Mouse (Mus musculus): ENCODE results near the gene Msantd4. TPM values are rescaled to one million over a fixed set of nuclear protein-coding genes. Genes with fewer than 3 reads are reported as not detected.
"Not testable (repeated sequence)": the region's sequence is repeated elsewhere in the genome, so short reads cannot be mapped to it uniquely, and the experiment has no call there.

Gene Msantd4
- 2.7 and 3.6 TPM in 2 replicates for polyA plus RNA-seq (2012; rRNA removed)

DNA sequence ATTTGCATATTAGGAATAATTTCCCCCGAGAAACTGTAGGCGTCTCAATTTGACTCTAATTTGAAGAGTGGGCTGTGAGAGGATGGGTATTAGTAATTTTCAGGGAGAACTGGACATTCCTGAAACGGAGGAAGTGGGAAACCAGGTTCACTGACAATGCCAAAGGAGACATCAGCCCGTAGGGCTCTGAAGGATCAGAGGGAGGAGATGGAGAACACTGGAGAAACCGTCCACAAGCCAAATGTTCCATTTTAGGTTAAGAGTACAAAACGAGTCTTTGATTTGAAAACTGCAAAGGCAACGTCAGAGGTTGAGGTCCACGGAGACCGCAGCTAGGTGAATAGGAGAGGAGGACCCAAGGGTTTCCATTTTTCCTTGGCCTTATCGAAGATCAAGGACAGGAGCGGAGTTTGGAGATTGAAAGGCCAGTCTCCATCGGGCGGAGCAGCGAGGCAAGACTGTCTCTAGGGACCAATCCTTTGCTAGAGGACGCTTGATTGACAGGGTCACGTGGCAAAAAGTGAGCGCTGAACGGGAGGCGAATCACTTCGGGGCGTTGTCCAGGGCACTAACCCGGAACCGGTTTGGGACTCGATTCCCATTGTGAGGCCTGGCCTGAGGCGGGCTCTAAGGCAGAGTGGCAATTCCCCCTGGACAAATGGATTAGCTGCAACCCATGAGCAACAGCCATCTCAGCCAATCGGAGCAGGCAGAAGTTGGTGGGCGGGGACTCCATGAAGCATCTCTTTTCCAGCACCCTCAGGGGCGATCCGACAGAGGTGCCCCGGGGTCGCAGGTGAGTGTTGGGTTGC is at the start of gene Msantd4:
TSS of gene Msantd4 (plus strand) at position 735 of the 812 bp plus-strand sequence.
- H3K36me3 ChIP-seq (ENCODE audit: control insufficient read depth, insufficient read depth, low read length): no peaks in the 10 kb centered on the region
- peak; percentile 26; the same call in 1 of the 2 replicates for TF ChIP-seq POLR2A (IDR thresholded peaks at IDR 0.05; ENCODE audit: control insufficient read depth, extremely low read depth, insufficient read depth, low read length, poor library complexity)
- TF ChIP-seq CTCF (IDR thresholded peaks at IDR 0.05; ENCODE audit: borderline replicate concordance, control insufficient read depth, extremely low read depth, insufficient read depth, low read length, poor library complexity): peak; percentile 49; the same call in 1 of the 2 replicates
- H3K4me1 ChIP-seq (replicated peaks; ENCODE audit: control insufficient read depth, insufficient read depth, low read length): peaks cover 6% of the 10 kb centered on the region
- H3K27ac ChIP-seq (ENCODE audit: control insufficient read depth, insufficient read depth, low read length): peak within 1 kb of the TSS; percentile 28; the same call in 1 of the 2 replicates
- H3K27me3 ChIP-seq (ENCODE audit: control insufficient read depth, insufficient read depth, low read length): no peaks in the 10 kb centered on the region
- 1% methylated on average over 31 of the region's 31 CpGs for WGBS
- peak; percentile 92 for DNase-seq
- H3K4me3 ChIP-seq (ENCODE audit: control insufficient read depth, insufficient read depth, low read length): peak within 1 kb of the TSS; percentile 69

- TF ChIP-seq CTCF (IDR thresholded peaks at IDR 0.05; ENCODE audit: borderline replicate concordance, control insufficient read depth, extremely low read depth, insufficient read depth, low read length, poor library complexity) (no peak), POLR2A (IDR thresholded peaks at IDR 0.05; ENCODE audit: control insufficient read depth, extremely low read depth, insufficient read depth, low read length, poor library complexity) (no peak)
- no peak overlapping the region for H3K27ac ChIP-seq (ENCODE audit: control insufficient read depth, insufficient read depth, low read length)
- 100% methylated on average over 1 of the region's 1 CpGs for WGBS
- H3K4me3 ChIP-seq (ENCODE audit: control insufficient read depth, insufficient read depth, low read length): no peak overlapping the region
- no peak for DNase-seq
- H3K36me3 ChIP-seq (ENCODE audit: control insufficient read depth, insufficient read depth, low read length): no peaks in the 10 kb centered on the region
- H3K27me3 ChIP-seq (ENCODE audit: control insufficient read depth, insufficient read depth, low read length): no peaks in the 10 kb centered on the region
- H3K4me1 ChIP-seq (replicated peaks; ENCODE audit: control insufficient read depth, insufficient read depth, low read length): no peaks in the 10 kb centered on the region
These were observed 23.2 kb upstream of the Msantd4 start for GRCm38 (mm10) chr9:4353163-4353562.

- no peak for DNase-seq
- H3K36me3 ChIP-seq (ENCODE audit: control insufficient read depth, insufficient read depth, low read length): no peaks in the 10 kb centered on the region
- WGBS: under 1% methylated on average over 15 of the region's 15 CpGs
- no peaks in the 10 kb centered on the region for H3K27me3 ChIP-seq (ENCODE audit: control insufficient read depth, insufficient read depth, low read length)
- peaks cover 6% of the 10 kb centered on the region for H3K4me1 ChIP-seq (replicated peaks; ENCODE audit: control insufficient read depth, insufficient read depth, low read length)
- H3K27ac ChIP-seq (ENCODE audit: control insufficient read depth, insufficient read depth, low read length): no peak overlapping the region
- TF ChIP-seq CTCF (IDR thresholded peaks at IDR 0.05; ENCODE audit: borderline replicate concordance, control insufficient read depth, extremely low read depth, insufficient read depth, low read length, poor library complexity): no peak
- no peak for TF ChIP-seq POLR2A (IDR thresholded peaks at IDR 0.05; ENCODE audit: control insufficient read depth, extremely low read depth, insufficient read depth, low read length, poor library complexity)
- peak overlapping the region; percentile 69 for H3K4me3 ChIP-seq (ENCODE audit: control insufficient read depth, insufficient read depth, low read length)
These were observed 318 bp downstream of the Msantd4 start for GRCm38 (mm10) chr9:4376640-4377120.

DNA sequence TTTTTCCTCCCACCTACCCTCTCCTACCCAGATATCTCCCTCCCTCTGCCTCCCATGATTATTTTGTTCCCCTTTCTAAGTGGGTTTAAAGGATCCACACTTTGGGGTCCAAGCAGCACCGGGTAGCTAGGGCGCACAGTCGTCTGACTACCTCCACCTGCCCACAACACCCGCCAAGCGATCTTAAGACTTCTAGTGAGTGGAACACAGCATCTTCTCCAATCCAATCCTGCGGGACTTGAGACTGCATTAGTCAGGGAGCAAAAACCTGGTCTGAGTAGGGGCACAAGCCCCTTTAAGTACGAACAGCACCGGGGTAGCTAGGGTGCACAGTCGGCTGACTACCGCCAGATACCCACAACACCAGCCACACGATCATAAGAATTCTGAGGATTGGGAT is 24.4 kb downstream of the Msantd4 start:
- not testable (repeated sequence) for H3K27ac ChIP-seq (ENCODE audit: control insufficient read depth, insufficient read depth, low read length); H3K4me1 ChIP-seq (replicated peaks; ENCODE audit: control insufficient read depth, insufficient read depth, low read length); H3K27me3 ChIP-seq (ENCODE audit: control insufficient read depth, insufficient read depth, low read length); DNase-seq; H3K36me3 ChIP-seq (ENCODE audit: control insufficient read depth, insufficient read depth, low read length); H3K4me3 ChIP-seq (ENCODE audit: control insufficient read depth, insufficient read depth, low read length)
- 95% methylated on average over 11 of the region's 11 CpGs for WGBS

Other genes starting within 250 kb of the Msantd4 start
- gene Aasdhppt, start 67.1 kb upstream of the Msantd4 start, polyA plus RNA-seq (2012; rRNA removed): 2.7 and 3.3 TPM in 2 replicates
- gene Kbtbd3, start 66.7 kb upstream of the Msantd4 start, polyA plus RNA-seq (2012; rRNA removed): 0.27 and 0.35 TPM in 2 replicates

Data from thymus, adult 2 months (tissue).